Mouse (Mus musculus): Measurements from ENCODE around the gene Traf2. TPM values are rescaled to one million over a fixed set of nuclear protein-coding genes. Genes with fewer than 3 reads are reported as not detected.
A peak's percentile ranks its signal among the peaks of the same experiment; 100 is the strongest.

Gene Traf2
- polyA plus RNA-seq, 1 experiment, result 15.5 TPM

GRCm38 (mm10) chr2:25484901-25485647 is 61.7 kb downstream of the Traf2 start:
- H3K4me3 ChIP-seq (ENCODE audit: insufficient read depth, low read length), result no peak overlapping the region
- 0 out of 2 replicates have a peak, but pooled peaks cover 3% of the 10 kb centered on the region for H3K4me1 ChIP-seq (ENCODE audit: control insufficient read depth, insufficient read depth, low read length)
- H3K27ac ChIP-seq (ENCODE audit: insufficient read depth, low read depth, low read length), result no peak overlapping the region
- TF ChIP-seq CTCF (IDR thresholded peaks at IDR 0.05; ENCODE audit: low read depth, low read length) (no peak), POLR2A (IDR thresholded peaks at IDR 0.05; ENCODE audit: borderline replicate concordance, low read depth, low read length) (no peak)

- Histone ChIP-seq H3K4me1 (ENCODE audit: control insufficient read depth, insufficient read depth, low read length) (no peaks in the 10 kb centered on the region; the same call in 1 of the 2 replicates), H3K4me3 (ENCODE audit: insufficient read depth, low read length) (no peak overlapping the region), H3K27ac (ENCODE audit: insufficient read depth, low read depth, low read length) (no peak overlapping the region)
- TF ChIP-seq CTCF (IDR thresholded peaks at IDR 0.05; ENCODE audit: low read depth, low read length) (peak; percentile 67; the same call in 1 of the 2 replicates), POLR2A (IDR thresholded peaks at IDR 0.05; ENCODE audit: borderline replicate concordance, low read depth, low read length) (no peak)
Observed at GRCm38 (mm10) chr2:25482969-25483368, 63.8 kb downstream of the Traf2 start.

- Histone ChIP-seq H3K4me3 (ENCODE audit: insufficient read depth, low read length) (no peak overlapping the region), H3K27ac (ENCODE audit: insufficient read depth, low read depth, low read length) (no peak overlapping the region), H3K4me1 (ENCODE audit: control insufficient read depth, insufficient read depth, low read length) (no peaks in the 10 kb centered on the region; the same call in 1 of the 2 replicates)
- TF ChIP-seq POLR2A (IDR thresholded peaks at IDR 0.05; ENCODE audit: borderline replicate concordance, low read depth, low read length), result no peak
- TF ChIP-seq CTCF (IDR thresholded peaks at IDR 0.05; ENCODE audit: low read depth, low read length), result no peak
Observed at GRCm38 (mm10) chr2:25480541-25480940, 66.2 kb downstream of the Traf2 start.

- Histone ChIP-seq H3K27ac (ENCODE audit: insufficient read depth, low read depth, low read length) (no peak overlapping the region), H3K4me1 (ENCODE audit: control insufficient read depth, insufficient read depth, low read length) (no peaks in the 10 kb centered on the region; the same call in 1 of the 2 replicates), H3K4me3 (ENCODE audit: insufficient read depth, low read length) (no peak overlapping the region)
- TF ChIP-seq CTCF (IDR thresholded peaks at IDR 0.05; ENCODE audit: low read depth, low read length) (no peak), POLR2A (IDR thresholded peaks at IDR 0.05; ENCODE audit: borderline replicate concordance, low read depth, low read length) (no peak)
Observed at GRCm38 (mm10) chr2:25479551-25480311, 67.0 kb downstream of the Traf2 start.

- no peak overlapping the region for H3K27ac ChIP-seq (ENCODE audit: insufficient read depth, low read depth, low read length)
- TF ChIP-seq CTCF (IDR thresholded peaks at IDR 0.05; ENCODE audit: low read depth, low read length), result no peak
- TF ChIP-seq POLR2A (IDR thresholded peaks at IDR 0.05; ENCODE audit: borderline replicate concordance, low read depth, low read length), result no peak
Observed at GRCm38 (mm10) chr2:25477967-25478675, 68.6 kb downstream of the Traf2 start.

GRCm38 (mm10) chr2:25477541-25477940 is 69.2 kb downstream of the Traf2 start:
- H3K4me1 ChIP-seq (ENCODE audit: control insufficient read depth, insufficient read depth, low read length), result no peaks in the 10 kb centered on the region; the same call in 1 of the 2 replicates
- TF ChIP-seq POLR2A (IDR thresholded peaks at IDR 0.05; ENCODE audit: borderline replicate concordance, low read depth, low read length) (no peak), CTCF (IDR thresholded peaks at IDR 0.05; ENCODE audit: low read depth, low read length) (no peak)
- H3K27ac ChIP-seq (ENCODE audit: insufficient read depth, low read depth, low read length), result no peak overlapping the region
- H3K4me3 ChIP-seq (ENCODE audit: insufficient read depth, low read length), result no peak overlapping the region

More at GRCm38 (mm10) chr2:25477967-25478675, 68.6 kb downstream of the Traf2 start:
- Histone ChIP-seq H3K4me1 (ENCODE audit: control insufficient read depth, insufficient read depth, low read length) (no peaks in the 10 kb centered on the region; the same call in 1 of the 2 replicates), H3K4me3 (ENCODE audit: insufficient read depth, low read length) (no peak overlapping the region)

- Histone ChIP-seq H3K27ac (ENCODE audit: insufficient read depth, low read depth, low read length) (no peak overlapping the region), H3K4me1 (ENCODE audit: control insufficient read depth, insufficient read depth, low read length) (no peaks in the 10 kb centered on the region), H3K4me3 (ENCODE audit: insufficient read depth, low read length) (no peak overlapping the region)
- TF ChIP-seq CTCF (IDR thresholded peaks at IDR 0.05; ENCODE audit: low read depth, low read length), result no peak
- no peak for TF ChIP-seq POLR2A (IDR thresholded peaks at IDR 0.05; ENCODE audit: borderline replicate concordance, low read depth, low read length)
Observed at GRCm38 (mm10) chr2:25472550-25472949, 74.2 kb downstream of the Traf2 start.

GRCm38 (mm10) chr2:25469969-25470368 is 76.8 kb downstream of the Traf2 start, which contains the start of gene Ptgds:
Gene Ptgds, minus strand, starts transcription at chr2:25470046.
- peaks cover 5% of the 10 kb centered on the region; the same call in 1 of the 2 replicates for H3K4me1 ChIP-seq (ENCODE audit: control insufficient read depth, insufficient read depth, low read length)
- TF ChIP-seq POLR2A (IDR thresholded peaks at IDR 0.05; ENCODE audit: borderline replicate concordance, low read depth, low read length) (no peak), CTCF (IDR thresholded peaks at IDR 0.05; ENCODE audit: low read depth, low read length) (no peak)

More at GRCm38 (mm10) chr2:25469969-25470368, 76.8 kb downstream of the Traf2 start, which contains the start of gene Ptgds:
- Histone ChIP-seq H3K27ac (ENCODE audit: insufficient read depth, low read depth, low read length) (no peak within 1 kb of the TSS), H3K4me3 (ENCODE audit: insufficient read depth, low read length) (no peak within 1 kb of the TSS)
